Mouse (Mus musculus) E14TG2a.4 (cell line): ENCODE results near the gene A530084C06Rik.

Experiments used
- CTCF ChIP-seq: conservative IDR thresholded peaks from 2 replicates; pipeline ENCODE4 v1.5.1; 2014; ENCODE audit warnings: low read length
- NANOG ChIP-seq: IDR thresholded peaks from 2 replicates; pipeline ENCODE4 v1.6.1; 2014; ENCODE audit warnings: borderline replicate concordance, low read length, mixed read lengths
- POU5F1 ChIP-seq: IDR thresholded peaks from 2 replicates; pipeline ENCODE4 v1.6.1; 2014; ENCODE audit warnings: low read length, borderline replicate concordance

DNA sequence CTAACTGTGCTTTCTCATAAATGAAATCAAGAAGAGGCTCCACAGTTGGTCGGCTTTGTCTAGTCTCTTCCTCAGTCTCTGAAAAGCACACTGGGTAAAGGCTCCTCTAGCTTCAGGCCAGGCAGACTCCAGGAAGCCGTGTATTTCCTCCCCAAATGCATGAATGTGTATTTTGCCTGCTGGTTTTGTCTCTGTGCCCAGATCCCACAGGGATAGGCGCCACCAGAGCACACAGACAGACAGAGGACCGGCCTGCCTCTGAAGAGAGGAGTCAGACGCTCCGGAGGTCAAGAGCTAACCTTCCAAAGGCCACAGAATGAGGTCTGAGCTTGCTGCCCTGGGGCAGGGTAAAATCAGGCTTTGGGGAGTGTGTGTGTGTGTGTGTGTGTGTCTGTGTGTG lies 18.4 kb upstream of the A530084C06Rik start:
- TF ChIP-seq CTCF (no peak), NANOG (no peak), POU5F1 (no peak)
